9 mouse cellular contexts compared by ENCODE assay signal in the genomic region with DNA sequence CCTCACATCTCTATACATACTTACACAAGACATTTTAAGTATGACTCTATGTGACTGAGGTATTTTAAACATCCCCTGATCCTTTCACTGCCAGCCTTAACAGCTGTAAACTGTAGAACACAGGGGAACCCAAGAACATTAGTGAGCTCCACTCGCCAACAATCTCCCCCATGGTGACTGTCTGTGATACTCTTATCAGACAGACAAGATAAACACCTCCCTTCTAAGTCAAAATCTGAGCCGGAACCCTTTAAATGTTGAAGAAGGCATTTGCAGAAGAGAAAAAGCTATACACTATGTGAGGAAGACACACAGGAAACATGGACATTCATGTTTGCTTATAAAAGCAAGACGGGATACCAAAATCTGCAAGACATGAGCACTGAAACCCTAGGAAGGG. TPM values are rescaled to one million over a fixed set of nuclear protein-coding genes. Genes with fewer than 3 reads are reported as not detected.
DNase-seq lines count a peak whose midpoint lies in the region; ATAC-seq and TF ChIP-seq lines count a peak whose summit lies in the region.
"Had no signal": no experiment of that assay in that cellular context is flagged by ENCODE, and none has a peak within 500 bp of the region (broad histone marks: within the 10 kb centered on the region; RNA-seq: fewer than 3 reads in every experiment).

No protein-coding gene starts in this region.

- WGBS in embryonic facial prominence, embryonic 11.5 days: 55% methylated on average over 3 of the region's 3 CpGs
- WGBS in intestine, embryonic 14.5 days: 24% methylated on average over 3 of the region's 3 CpGs

- peaks cover 7% of the 10 kb centered on the region; the same call in 1 of the 2 replicates for H3K36me3 ChIP-seq in embryonic facial prominence, embryonic 11.5 days (replicated peaks; ENCODE audit: control insufficient read depth, insufficient read depth, low read depth, low read length)
- H3K36me3 ChIP-seq in intestine, embryonic 14.5 days (ENCODE audit: control insufficient read depth, insufficient read depth, low read length): peaks cover 30% of the 10 kb centered on the region
- H3K36me3 ChIP-seq in myocyte (ENCODE audit: control insufficient read depth, insufficient read depth): peaks cover 21% of the 10 kb centered on the region

- no peak for TF ChIP-seq CTCF in left cerebral cortex, adult 2 months (IDR thresholded peaks at IDR 0.05)

- H3K4me3 ChIP-seq in left cerebral cortex, adult 2 months: peak overlapping the region; percentile 71
- peak overlapping the region; percentile 90 for H3K4me3 ChIP-seq in embryonic facial prominence, embryonic 11.5 days (ENCODE audit: low read depth, low read length)
- H3K4me3 ChIP-seq in intestine, embryonic 14.5 days (ENCODE audit: low read depth, low read length): peak overlapping the region; percentile 95
- peak overlapping the region; percentile 89 for H3K4me3 ChIP-seq in myocyte

- peak overlapping the region; percentile 63 for H3K4me2 ChIP-seq in embryonic facial prominence, embryonic 11.5 days (ENCODE audit: low read depth, low read length)
- H3K4me2 ChIP-seq in intestine, embryonic 14.5 days (ENCODE audit: low read length): peak overlapping the region; percentile 97
- peak overlapping the region; percentile 88 for H3K4me2 ChIP-seq in myocyte (ENCODE audit: low read depth)

- H3K27ac ChIP-seq in left cerebral cortex, adult 2 months: no peak overlapping the region
- no peak overlapping the region for H3K27ac ChIP-seq in embryonic facial prominence, embryonic 11.5 days (replicated peaks; ENCODE audit: low read depth, low read length)
- H3K27ac ChIP-seq in intestine, embryonic 14.5 days (ENCODE audit: low read depth): no peak overlapping the region

- no peaks in the 10 kb centered on the region for H3K9me3 ChIP-seq in embryonic facial prominence, embryonic 11.5 days (replicated peaks; ENCODE audit: control insufficient read depth, low read length)
- H3K9me3 ChIP-seq in intestine, embryonic 14.5 days (ENCODE audit: control insufficient read depth, low read length): no peaks in the 10 kb centered on the region

- H3K4me1 ChIP-seq in embryonic facial prominence, embryonic 11.5 days (ENCODE audit: control insufficient read depth, insufficient read depth, low read length): peaks cover 4% of the 10 kb centered on the region
- H3K4me1 ChIP-seq in intestine, embryonic 14.5 days (replicated peaks; ENCODE audit: control insufficient read depth, insufficient read depth, low read length): peaks cover 24% of the 10 kb centered on the region

- no peaks in the 10 kb centered on the region for H3K27me3 ChIP-seq in embryonic facial prominence, embryonic 11.5 days (ENCODE audit: control insufficient read depth, insufficient read depth, low read length)
- no peaks in the 10 kb centered on the region for H3K27me3 ChIP-seq in intestine, embryonic 14.5 days (replicated peaks; ENCODE audit: control insufficient read depth, insufficient read depth, low read length)
- no peaks in the 10 kb centered on the region for H3K27me3 ChIP-seq in myocyte (ENCODE audit: control insufficient read depth, insufficient read depth, insufficient read length)

- TF ChIP-seq POLR2A in myocyte (IDR thresholded peaks at IDR 0.05; ENCODE audit: insufficient read length, low read depth): no peak

- DNase-seq in left cerebral cortex, adult 2 months (ENCODE audit: extremely low spot score in 1 of 2, low spot score in 2 of 2): no peak
- no peak for DNase-seq in left cerebral cortex, postnatal 36 days (ENCODE audit: low spot score in 2 of 2)
- no peak for DNase-seq in embryonic facial prominence, embryonic 11.5 days (ENCODE audit: low spot score)
- no peak for DNase-seq in intestine, embryonic 14.5 days (ENCODE audit: low spot score)
- no peak for DNase-seq in adrenal gland, postnatal 36 days
- DNase-seq in left cerebral cortex, adult 18-20 months (ENCODE audit: low spot score in 2 of 2): no peak
- no peak for DNase-seq in kidney, adult 9 months
- DNase-seq: kidney, adult 18-20 months had no signal

- peak overlapping the region; percentile 91 for H3K9ac ChIP-seq in embryonic facial prominence, embryonic 11.5 days (replicated peaks; ENCODE audit: low read length)
- peak overlapping the region; percentile 75 for H3K9ac ChIP-seq in intestine, embryonic 14.5 days (ENCODE audit: low read length)

- peaks cover 40% of the 10 kb centered on the region for H3K79me2 ChIP-seq in myocyte (ENCODE audit: control insufficient read depth, insufficient read depth)

- no peak overlapping the region for H3ac ChIP-seq in myocyte (ENCODE audit: control insufficient read depth, insufficient read length)

- intact Hi-C loops in left cerebral cortex, adult 2 months (cut with DNase I): no loop called here
- intact Hi-C loops in left cerebral cortex, postnatal 36 days (cut with DNase I): loop anchor here (10.0 kb wide), 1 partner anchor 471 kb away; a partner anchor contains a TSS

- no peak for ATAC-seq in embryonic facial prominence, embryonic 11.5 days (replicated peaks; ENCODE audit: insufficient number of reproducible peaks, low FRiP score, low TSS enrichment, low read depth)
- no peak for ATAC-seq in intestine, embryonic 14.5 days (replicated peaks; ENCODE audit: low FRiP score, low TSS enrichment, low read depth)

TF ChIP-seq in myocyte, 11 proteins besides CTCF, POLR2A, EP300 and RAD21:
- TF ChIP-seq REST (IDR thresholded peaks at IDR 0.05; ENCODE audit: insufficient read depth, insufficient read length): no peak

RNA-seq across cellular contexts. Expression of a gene that starts 1.1 kb away (rescaled TPM):
- total RNA-seq in left cerebral cortex, adult 2 months (2021): 10 to 100 TPM; 50.6 to 50.9 TPM
- 10 to 100 TPM; 39.0 to 52.3 TPM for total RNA-seq in left cerebral cortex, postnatal 36 days (2021)
- polyA plus RNA-seq in embryonic facial prominence, embryonic 11.5 days (2014; fragmentation: Nextera tagmentation; extraction: Ambion mirVana): 30.4 and 33.3 TPM in 2 replicates
- polyA plus RNA-seq in intestine, embryonic 14.5 days (2014; fragmentation: Nextera tagmentation; extraction: Ambion mirVana): 33.7 and 39.8 TPM in 2 replicates
- 31.4 TPM for polyA plus RNA-seq in myocyte (2012; fragmentation: generic; extraction: Trizol)
- total RNA-seq in adrenal gland, postnatal 36 days (2021): 10 to 100 TPM; 63.2 to 63.3 TPM
- 10 to 100 TPM; 42.7 to 46.0 TPM for total RNA-seq in left cerebral cortex, adult 18-20 months (2021)

RNA-seq across cellular contexts. Expression of a gene that starts 34.9 kb away (rescaled TPM):
- total RNA-seq in left cerebral cortex, adult 2 months (2021): 10 to 100 TPM; 28.1 to 28.2 TPM
- total RNA-seq in left cerebral cortex, postnatal 36 days (2021): 10 to 100 TPM; 22.5 to 26.6 TPM
- 19.0 and 22.9 TPM in 2 replicates for polyA plus RNA-seq in embryonic facial prominence, embryonic 11.5 days (2014; fragmentation: Nextera tagmentation; extraction: Ambion mirVana)
- polyA plus RNA-seq in intestine, embryonic 14.5 days (2014; fragmentation: Nextera tagmentation; extraction: Ambion mirVana): 18.4 and 22.8 TPM in 2 replicates
- 9.3 TPM for polyA plus RNA-seq in myocyte (2012; fragmentation: generic; extraction: Trizol)
- 10 to 100 TPM; 13.2 to 19.8 TPM for total RNA-seq in adrenal gland, postnatal 36 days (2021)
- total RNA-seq in left cerebral cortex, adult 18-20 months (2021): 10 to 100 TPM; 21.5 to 22.8 TPM

RNA-seq across cellular contexts. Expression of a gene that starts 54.7 kb away (rescaled TPM):
- total RNA-seq in left cerebral cortex, adult 2 months (2021): 10 to 100 TPM; 93.6 to 94.4 TPM
- 10 to 100 TPM; 91.4 to 91.9 TPM for total RNA-seq in left cerebral cortex, postnatal 36 days (2021)
- 100 and 103 TPM in 2 replicates for polyA plus RNA-seq in embryonic facial prominence, embryonic 11.5 days (2014; fragmentation: Nextera tagmentation; extraction: Ambion mirVana)
- 90.2 and 99.7 TPM in 2 replicates for polyA plus RNA-seq in intestine, embryonic 14.5 days (2014; fragmentation: Nextera tagmentation; extraction: Ambion mirVana)
- 111 TPM for polyA plus RNA-seq in myocyte (2012; fragmentation: generic; extraction: Trizol)
- 100 to 1,000 TPM; 142 to 145 TPM for total RNA-seq in adrenal gland, postnatal 36 days (2021)
- 10 to 100 TPM; 91.5 to 95.8 TPM for total RNA-seq in left cerebral cortex, adult 18-20 months (2021)

RNA-seq across cellular contexts. Expression of a gene that starts 54.8 kb away (rescaled TPM):
- total RNA-seq in left cerebral cortex, adult 2 months (2021): 100 to 1,000 TPM; 152 to 164 TPM
- 100 to 1,000 TPM; 138 to 162 TPM for total RNA-seq in left cerebral cortex, postnatal 36 days (2021)
- polyA plus RNA-seq in embryonic facial prominence, embryonic 11.5 days (2014; fragmentation: Nextera tagmentation; extraction: Ambion mirVana): 130 and 132 TPM in 2 replicates
- polyA plus RNA-seq in intestine, embryonic 14.5 days (2014; fragmentation: Nextera tagmentation; extraction: Ambion mirVana): 96.2 and 101 TPM in 2 replicates
- polyA plus RNA-seq in myocyte (2012; fragmentation: generic; extraction: Trizol): 50.8 TPM
- total RNA-seq in adrenal gland, postnatal 36 days (2021): 100 to 1,000 TPM in 1 of 2 experiments, 10 to 100 TPM in 1; 97.9 to 102 TPM
- total RNA-seq in left cerebral cortex, adult 18-20 months (2021): 100 to 1,000 TPM; 139 to 145 TPM
